Mouse (Mus musculus): ENCODE measurements at regions not wholly inside any gene's neighbourhood (a gene's known extent, or its start where the extent isn't known, plus 50 kb on each side); places are given as distances from the start of the nearest gene placed in this dataset.

GRCm38 (mm10) chr3:139887265-139887664 is 681.8 kb downstream of the Stpg2 start:
- DNase-seq (ENCODE audit: low spot score), result no peak

- no peak for DNase-seq (ENCODE audit: low spot score)
Observed at GRCm38 (mm10) chr3:139888537-139888936, 683.0 kb downstream of the Stpg2 start.

- DNase-seq (ENCODE audit: low spot score), result no peak
Observed at GRCm38 (mm10) chr3:139890186-139890585, 684.7 kb downstream of the Stpg2 start.

- no peak for DNase-seq (ENCODE audit: low spot score)
Observed at GRCm38 (mm10) chr3:139897894-139898293, 692.4 kb downstream of the Stpg2 start.

- no peak for DNase-seq (ENCODE audit: low spot score)
Observed at GRCm38 (mm10) chr3:139899213-139899612, 693.7 kb downstream of the Stpg2 start.

- no peak for DNase-seq (ENCODE audit: low spot score)
Observed at GRCm38 (mm10) chr3:139913639-139914330, 708.3 kb downstream of the Stpg2 start.

GRCm38 (mm10) chr3:139922267-139922666 is 716.8 kb downstream of the Stpg2 start:
- DNase-seq (ENCODE audit: low spot score), result no peak

- DNase-seq (ENCODE audit: low spot score), result no peak
Observed at GRCm38 (mm10) chr3:139933039-139933438, 727.5 kb downstream of the Stpg2 start.

GRCm38 (mm10) chr3:139946209-139946608 is 740.7 kb downstream of the Stpg2 start:
- DNase-seq (ENCODE audit: low spot score), result no peak

GRCm38 (mm10) chr3:139947247-139947646 is 741.8 kb downstream of the Stpg2 start:
- no peak for DNase-seq (ENCODE audit: low spot score)

- no peak for DNase-seq (ENCODE audit: low spot score)
Observed at GRCm38 (mm10) chr3:139949096-139949495, 743.6 kb downstream of the Stpg2 start.

- no peak for DNase-seq (ENCODE audit: low spot score)
Observed at GRCm38 (mm10) chr3:139950016-139950705, 744.7 kb downstream of the Stpg2 start.

- no peak for DNase-seq (ENCODE audit: low spot score)
Observed at GRCm38 (mm10) chr3:139951516-139951915, 746.0 kb downstream of the Stpg2 start.

GRCm38 (mm10) chr3:139978172-139978571 is 772.7 kb downstream of the Stpg2 start:
- no peak for DNase-seq (ENCODE audit: low spot score)

- DNase-seq (ENCODE audit: low spot score), result no peak
Observed at GRCm38 (mm10) chr3:139985830-139986481, 780.5 kb downstream of the Stpg2 start.

- DNase-seq (ENCODE audit: low spot score), result no peak
Observed at GRCm38 (mm10) chr3:139988938-139989337, 783.4 kb downstream of the Stpg2 start.

- no peak for DNase-seq (ENCODE audit: low spot score)
Observed at GRCm38 (mm10) chr3:139989380-139989779, 783.9 kb downstream of the Stpg2 start.

GRCm38 (mm10) chr3:140012522-140012921 is 807.0 kb downstream of the Stpg2 start:
- DNase-seq (ENCODE audit: low spot score), result no peak

- no peak for DNase-seq (ENCODE audit: low spot score)
Observed at GRCm38 (mm10) chr3:140034101-140034500, 828.6 kb downstream of the Stpg2 start.

- no peak for DNase-seq (ENCODE audit: low spot score)
Observed at GRCm38 (mm10) chr3:140035142-140035541, 829.6 kb downstream of the Stpg2 start.

- DNase-seq (ENCODE audit: low spot score), result no peak
Observed at GRCm38 (mm10) chr3:140044898-140045297, 839.4 kb downstream of the Stpg2 start.

GRCm38 (mm10) chr3:140054634-140055033 is 849.1 kb downstream of the Stpg2 start:
- no peak for DNase-seq (ENCODE audit: low spot score)

- DNase-seq (ENCODE audit: low spot score), result no peak
Observed at GRCm38 (mm10) chr3:140057962-140058631, 852.6 kb downstream of the Stpg2 start.

All from layer of hippocampus, adult 11-12 months (tissue).